Mouse (Mus musculus) c-Kit-positive CD71-positive TER-119-positive erythroid progenitor cells, embryonic 14.5 days (primary cell): ENCODE measurements around the gene Fhl3.
"Not testable (repeated sequence)": the region's sequence is repeated elsewhere in the genome, so short reads cannot be mapped to it uniquely, and the experiment has no call there.

Experiments used
- DNase-seq: peaks from one replicate; pipeline ENCODE4 v3.0.0-alpha.2; 2013; ENCODE audit warnings: low spot score

Fhl3 gene

DNA sequence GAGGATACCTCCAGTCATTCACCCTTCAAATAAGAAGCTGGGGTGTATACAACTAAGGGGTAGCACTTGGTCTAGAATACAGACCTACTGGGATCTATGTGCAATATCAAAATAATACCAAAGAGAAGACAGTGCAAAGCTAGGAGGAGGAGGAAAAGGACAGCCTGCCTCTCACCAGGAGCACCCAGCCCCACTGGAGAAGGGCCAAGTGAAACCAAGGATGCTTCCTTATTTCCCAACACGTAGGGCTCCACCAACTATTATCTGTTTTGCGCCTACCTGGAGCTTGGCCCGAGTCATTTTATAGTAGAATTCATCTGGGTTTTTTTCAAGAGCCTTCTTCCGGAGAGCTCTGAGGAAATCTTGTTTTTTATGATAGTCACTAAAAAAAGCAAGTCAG lies 17.0 kb upstream of the Fhl3 start:
- DNase-seq = no peak

DNA sequence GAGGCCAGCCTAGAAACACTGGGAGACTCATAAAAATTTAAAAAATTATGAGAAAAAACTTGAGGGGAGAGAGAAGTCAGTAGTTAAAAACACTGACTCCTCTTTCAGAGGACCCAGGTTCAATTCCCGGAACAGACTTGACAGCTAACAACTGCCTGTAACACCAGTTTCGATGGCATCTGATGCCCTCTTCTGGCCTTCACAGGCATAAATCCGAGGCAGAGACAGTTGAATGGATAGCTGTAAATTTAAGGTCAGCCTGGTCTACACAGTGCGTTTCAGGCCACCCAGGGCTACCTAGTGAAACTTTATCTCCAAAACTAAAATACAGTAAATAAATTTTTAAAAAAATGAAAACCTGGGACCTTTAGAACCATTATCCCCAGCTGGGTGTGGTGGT lies 15.5 kb upstream of the Fhl3 start:
- no peak for DNase-seq

DNA sequence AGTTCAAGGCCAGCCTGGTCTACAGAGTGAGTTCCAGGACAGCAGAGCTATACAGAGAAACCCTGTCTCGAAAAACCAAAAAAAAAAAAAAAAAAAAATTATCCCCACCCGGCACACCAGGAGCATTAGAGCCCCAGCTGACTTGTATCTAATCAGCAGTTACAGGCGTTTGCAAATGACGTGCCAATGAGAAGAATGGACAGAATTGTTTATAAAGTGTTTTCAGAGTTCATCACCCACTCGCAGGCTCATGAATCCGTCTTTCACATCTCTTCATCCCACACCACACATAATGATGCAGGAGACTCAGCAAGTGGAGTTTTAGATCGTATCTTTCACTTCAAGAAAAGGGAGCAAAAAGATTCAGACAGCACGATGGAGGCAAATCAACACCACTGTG lies 15.0 kb upstream of the Fhl3 start:
- no peak for DNase-seq

DNA sequence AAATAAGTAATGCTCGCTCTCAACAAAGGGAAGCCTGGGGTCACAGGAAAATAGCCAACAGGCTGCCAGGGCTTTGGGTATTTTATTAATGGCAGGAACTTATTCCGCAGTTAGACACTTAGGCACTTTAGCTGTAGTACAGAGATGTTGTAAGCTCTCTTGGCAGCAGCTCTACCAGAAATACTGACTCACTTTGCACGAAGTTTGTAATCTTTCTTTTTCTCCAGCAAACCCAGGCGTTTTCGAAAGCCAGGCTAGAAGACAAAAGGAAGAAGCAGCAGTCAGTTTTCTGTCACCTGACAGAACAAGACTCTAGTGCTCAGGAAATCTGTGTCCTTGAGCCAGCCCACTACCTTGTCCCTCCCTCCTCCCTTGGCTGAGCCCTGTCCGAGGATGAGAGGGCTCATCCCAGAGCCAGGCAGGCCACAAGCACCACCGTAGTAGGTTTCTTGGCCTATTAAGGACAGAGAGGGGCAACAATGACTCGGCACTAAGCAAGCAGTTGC lies 14.6 kb upstream of the Fhl3 start:
- DNase-seq = no peak

DNA sequence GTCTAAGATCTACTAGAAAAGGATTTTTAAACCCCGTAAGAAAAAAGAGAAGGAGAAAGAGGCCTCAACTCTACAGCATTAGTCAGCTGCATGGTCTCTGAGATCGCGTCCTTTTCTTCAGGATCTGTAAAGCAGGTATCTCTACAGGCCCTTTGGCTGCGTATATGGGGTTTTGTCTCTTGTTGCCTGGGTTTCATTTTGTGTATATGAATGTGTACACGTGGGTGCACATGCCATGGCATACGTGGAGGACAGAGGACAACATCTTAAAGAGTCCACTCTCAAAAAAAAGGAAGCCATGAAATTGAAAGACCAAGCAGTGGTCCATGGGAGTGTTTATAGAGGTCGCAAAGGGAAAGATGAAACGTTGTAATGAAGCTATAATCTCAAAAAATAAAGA lies 9.0 kb upstream of the Fhl3 start:
- no peak for DNase-seq

DNA sequence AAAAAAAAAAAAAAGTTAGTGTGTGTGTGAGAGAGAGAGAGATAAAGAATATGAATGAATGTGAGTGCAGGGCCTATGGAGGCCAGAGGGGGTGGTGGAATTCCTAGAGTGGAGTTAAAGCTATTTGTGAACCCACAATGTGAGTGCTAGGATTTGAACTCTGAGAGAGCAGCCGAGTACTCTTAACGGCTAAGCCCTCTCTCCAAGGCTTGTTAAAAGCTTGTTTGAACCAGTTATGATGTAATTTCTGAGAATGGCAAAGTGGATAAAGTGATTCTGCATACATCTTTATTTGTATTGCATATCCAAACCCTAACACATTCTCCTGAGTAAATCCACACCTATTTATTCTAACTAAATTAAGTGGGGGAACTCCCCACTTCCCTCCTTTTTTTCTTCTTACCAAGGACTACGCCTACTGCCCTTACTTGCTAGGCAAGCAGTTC lies 8.1 kb upstream of the Fhl3 start:
- DNase-seq = no peak

DNA sequence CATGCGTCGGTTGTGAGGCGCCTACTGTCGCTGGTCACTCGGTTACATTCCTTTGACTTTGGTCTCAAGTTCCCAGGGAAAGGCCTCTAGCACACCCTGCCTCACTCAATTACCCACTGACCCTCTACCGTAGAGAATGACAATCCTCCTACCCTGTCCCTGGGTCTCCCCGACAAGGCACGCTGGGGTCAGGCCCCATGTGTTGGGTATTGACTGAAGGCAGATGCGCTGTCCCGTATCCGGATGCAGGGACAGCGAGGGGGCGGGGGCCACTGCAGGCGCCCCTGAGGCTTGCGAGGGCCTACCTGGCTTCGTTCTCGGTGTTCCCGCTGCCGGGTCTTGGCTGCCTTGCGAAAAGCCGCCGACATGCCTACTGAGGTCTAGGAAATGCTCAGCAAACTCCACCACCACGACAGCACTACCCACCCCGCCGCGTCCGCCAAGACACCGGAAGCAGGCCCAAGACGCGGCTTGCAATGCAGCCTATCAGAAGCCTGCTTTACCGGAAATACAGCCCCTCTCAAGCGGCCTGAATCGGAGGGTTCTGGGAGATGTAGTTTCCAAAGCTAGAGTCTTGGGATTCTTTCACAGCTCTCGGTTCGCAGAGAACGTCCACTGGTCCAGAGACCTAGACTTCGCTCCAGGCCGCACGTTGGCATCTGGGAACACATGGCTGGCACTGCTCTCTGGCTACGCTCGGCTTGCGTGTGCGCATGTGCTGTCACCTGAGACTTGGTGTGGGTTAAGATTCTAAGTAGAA lies 7.2 kb upstream of the Fhl3 start, which contains the start of gene Utp11:
Utp11 (minus strand) TSS at position 466 of the 760 bp plus-strand sequence.
- peak; percentile 84 for DNase-seq

DNA sequence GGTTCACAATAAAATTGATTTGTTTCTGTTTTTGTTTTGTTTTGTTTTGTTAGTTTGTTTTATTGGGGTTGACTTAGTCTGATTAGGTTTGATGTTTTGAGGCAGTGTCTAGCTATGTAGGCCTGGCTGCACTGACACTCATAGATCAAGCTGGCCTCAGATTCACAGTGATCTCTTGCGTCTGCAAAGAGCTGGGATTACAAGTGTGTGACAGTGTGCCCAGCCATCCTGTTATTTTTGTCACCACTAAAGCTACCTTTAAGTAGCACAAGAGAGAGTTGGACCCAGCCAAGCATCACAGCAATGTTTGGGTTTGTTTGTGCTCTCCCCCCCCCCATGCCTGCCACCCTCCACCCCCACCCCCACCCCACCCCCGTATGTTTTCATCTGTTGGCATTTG lies 5.9 kb upstream of the Fhl3 start:
- no peak for DNase-seq

DNA sequence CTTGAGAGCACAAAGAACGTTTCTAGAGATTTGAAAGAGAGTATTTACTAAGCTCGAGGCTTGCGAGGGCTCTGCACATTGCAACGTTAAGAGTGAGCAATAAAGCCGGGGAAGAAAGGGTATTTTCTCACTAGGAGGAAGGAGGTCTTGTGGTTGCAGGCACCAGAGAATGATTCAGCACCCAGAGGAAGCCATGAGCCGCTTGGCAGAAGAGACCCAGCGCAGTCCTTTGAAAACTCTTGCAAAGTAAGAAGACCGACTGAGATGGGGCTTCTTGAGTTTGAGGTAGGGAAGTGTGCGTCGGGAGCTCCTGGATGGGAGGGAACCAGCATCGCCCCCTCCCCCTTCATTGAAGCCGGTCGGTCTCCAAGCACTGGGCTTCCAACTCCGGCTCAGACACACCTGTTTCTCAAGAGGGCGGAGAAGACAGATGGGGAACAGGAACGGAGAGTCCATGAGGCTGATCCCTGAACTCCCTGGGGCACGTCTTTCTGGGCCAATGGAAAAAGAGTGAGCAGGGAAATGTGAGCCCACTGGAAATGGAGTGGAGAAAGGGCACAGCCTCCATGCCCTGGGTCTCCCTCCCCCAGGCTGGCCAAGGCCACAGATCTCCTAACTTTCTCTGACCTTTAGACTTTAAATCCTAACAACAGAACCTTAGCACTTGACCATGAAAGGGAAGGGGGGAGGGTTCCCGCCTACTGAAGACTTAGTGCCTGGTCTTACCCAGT lies 4.5 kb upstream of the Fhl3 start:
- no peak for DNase-seq

DNA sequence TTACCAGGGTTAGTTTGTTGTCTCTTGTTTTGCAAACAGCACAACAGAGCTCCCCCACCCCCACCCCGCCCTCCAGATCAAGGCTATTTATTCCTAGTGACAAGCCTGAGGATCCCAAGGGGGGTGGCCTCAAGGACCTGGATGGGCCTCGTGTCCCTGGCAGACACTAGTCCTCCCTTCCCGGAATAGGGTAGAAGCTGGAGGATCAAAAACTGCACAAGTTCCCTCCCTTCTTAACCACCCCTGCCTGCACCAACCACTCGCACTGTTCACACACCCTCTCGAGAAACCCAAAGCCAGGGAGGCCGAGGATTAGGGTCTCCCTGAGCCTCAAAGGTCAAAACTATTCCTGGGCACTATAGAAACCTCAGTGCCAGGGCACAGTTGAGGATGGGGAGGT lies 710 bp upstream of the Fhl3 start:
- DNase-seq = no peak

DNA sequence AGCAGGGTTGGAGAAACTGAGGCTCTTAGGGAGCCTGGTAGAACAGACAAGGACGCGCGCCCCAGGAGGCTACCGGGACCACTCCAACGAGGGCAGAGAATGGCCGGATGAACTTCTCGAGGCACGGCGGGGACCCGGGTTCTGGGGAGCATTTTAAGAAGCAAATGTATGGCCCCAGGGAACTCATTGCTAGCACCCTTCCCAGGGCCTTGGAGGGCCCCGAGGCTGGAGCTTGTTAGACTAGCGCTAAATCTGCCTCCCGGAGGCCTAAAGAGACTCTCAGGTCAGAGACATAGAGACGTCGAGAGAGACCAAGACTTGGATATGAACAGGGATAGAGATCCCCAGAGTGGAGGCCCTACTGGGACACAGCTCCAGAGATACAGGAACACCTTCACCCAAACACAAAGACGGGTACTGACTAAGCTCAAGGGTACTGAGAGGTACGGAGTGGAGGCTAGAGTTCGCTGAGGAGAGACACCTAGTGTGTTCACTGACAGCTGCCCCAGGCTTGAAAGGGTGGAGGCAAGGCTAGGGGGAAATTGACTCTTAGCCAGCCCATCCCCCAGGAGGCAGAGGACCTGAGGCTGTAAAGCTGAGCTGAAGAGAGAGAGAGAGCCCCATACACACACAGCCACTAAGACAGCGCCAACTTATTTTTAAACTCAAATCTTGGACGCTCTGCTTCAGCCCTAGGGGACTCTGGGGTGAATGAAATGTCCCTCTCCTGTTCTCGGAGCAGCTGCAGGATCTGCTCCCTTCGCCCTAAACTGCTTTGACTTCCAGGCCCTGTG lies 748 bp downstream of the Fhl3 start:
- no peak for DNase-seq

DNA sequence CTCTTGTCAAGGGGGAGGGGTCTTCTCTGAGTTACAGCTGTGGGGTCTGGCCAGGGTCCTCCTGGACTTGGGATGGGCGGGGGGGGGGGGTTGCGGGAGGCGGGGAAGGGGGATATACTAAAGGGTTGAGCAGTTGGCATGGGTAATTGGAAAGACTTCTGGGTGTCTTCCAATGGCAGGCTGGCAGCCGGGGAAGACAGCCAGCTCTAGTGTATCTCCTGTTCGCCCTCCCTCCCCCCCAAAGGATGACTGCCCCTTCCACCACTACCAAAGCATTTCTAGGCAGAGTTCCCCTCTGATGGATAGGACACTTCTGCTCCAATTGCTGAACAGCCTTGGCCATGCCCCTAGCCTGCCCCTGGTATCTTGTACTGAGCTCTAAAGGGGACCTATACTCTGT lies 1.4 kb downstream of the Fhl3 start:
- DNase-seq = no peak

DNA sequence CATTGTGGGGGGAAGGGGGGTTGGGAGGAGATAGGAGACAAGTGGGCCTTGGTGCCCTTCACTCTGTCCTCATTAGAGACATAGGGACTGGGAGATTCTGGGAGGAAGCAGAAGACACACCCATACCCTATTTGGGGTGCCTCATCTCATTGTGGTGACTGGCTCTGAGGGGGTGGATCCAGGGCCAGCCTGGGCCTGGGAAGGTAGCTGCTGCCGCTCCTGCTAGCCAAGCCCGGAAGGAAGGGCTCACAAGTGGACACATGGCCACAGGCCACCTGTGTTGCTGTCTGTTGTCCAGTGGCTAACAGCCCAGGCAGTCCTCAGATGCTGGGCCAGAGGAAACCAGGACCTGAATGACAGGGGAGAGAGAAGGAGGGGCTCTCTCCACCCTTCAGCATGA lies 2.9 kb downstream of the Fhl3 start:
- no peak for DNase-seq

DNA sequence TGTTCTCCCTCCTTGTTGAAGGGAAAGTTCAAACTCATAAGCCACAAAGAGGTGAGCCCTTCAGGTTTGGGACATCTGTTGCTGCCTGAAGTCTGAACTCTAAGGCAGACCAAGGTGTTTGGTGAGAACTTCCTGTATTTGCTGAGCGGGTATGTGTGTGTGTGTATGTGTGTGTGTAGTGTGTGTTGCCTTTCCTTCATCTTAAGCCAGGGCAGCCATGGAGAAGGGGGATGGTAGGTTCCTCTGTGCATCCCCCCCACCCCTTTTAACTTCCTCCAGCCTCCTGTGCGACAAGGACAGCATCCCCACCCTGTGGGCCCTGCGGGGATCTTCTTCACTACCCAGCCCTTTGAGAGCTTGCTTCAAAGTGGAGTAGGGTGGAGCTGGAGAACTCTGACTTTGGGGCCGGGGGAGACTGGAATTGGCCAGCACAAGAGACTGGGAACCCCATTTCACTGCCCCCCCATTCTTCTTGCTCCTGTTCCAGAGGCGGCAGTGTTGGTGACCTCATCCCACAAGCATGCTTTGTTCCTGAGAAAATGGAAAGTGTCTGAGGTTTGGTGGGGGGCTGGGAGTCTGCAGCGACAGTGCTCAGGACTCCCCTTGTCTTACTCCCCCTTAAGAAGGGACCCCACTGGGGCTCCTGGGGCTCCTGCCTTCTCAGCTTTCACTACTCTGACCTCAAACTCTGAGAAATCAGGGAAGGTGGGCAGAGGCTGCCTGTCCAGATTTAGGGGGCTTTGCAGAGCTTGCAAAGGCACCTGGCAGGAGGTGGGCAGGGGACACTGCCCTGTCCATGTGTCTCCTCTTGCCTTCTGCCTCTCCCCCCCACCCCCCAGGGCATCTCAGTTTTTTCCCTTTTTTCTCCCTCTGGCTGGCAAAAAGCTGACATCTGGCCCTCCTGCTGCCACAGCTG lies 3.6 kb downstream of the Fhl3 start:
- no peak for DNase-seq

DNA sequence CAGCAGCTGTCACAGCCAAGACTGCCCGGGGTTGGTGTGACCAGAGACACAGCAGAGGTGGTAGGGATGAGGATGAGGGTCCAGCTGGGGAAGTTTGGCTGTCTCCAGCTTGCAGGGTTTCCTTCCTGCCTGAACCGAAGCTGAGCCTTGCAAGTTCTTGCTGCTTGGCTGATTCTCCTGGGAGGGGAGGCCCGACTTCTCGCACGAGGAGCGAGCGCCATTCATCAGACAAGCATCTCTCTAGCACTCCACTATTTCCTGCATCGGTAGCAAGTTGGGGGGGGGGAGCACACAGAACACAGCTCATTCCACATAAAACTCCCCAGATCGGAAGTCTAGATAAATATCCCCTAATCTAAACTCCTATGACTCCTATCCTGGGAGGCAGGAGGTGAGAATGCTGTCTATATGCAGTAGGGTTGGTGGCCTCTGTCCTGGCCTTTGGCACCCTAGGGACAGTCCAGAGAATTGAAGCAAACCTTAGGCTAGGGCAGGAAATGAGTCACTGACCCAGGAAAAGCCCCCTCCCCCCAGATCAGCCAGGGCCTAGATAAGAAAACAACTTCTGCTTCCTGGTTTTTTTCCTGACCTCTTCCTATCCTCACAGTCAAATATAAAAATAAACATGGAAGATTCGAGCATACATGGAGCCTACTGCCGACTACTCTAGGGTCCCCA lies 4.4 kb downstream of the Fhl3 start:
- no peak for DNase-seq

DNA sequence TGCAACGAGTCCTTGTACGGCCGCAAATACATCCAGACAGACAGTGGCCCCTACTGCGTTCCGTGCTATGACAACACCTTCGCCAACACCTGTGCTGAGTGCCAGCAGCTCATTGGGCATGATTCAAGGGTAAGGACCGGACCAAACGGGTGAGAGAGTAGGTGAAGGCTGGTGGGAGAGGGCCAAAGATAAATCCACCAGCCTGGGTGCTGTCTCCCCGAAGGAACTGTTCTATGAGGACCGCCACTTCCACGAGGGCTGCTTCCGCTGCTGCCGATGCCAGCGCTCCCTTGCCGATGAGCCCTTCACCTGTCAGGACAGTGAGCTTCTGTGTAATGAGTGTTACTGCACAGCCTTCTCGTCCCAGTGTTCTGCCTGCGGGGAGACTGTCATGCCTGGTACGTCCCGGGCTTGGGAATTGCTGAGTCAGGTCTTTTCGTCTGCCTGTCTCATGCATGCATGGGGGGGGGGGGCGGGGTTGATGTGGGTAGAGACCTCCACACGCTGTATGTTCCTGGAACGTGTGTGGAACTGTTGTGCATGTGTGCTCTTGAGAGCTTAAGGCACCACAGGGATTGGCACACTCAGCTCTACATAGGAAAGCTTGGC lies 5.3 kb downstream of the Fhl3 start:
- DNase-seq = no peak

DNA sequence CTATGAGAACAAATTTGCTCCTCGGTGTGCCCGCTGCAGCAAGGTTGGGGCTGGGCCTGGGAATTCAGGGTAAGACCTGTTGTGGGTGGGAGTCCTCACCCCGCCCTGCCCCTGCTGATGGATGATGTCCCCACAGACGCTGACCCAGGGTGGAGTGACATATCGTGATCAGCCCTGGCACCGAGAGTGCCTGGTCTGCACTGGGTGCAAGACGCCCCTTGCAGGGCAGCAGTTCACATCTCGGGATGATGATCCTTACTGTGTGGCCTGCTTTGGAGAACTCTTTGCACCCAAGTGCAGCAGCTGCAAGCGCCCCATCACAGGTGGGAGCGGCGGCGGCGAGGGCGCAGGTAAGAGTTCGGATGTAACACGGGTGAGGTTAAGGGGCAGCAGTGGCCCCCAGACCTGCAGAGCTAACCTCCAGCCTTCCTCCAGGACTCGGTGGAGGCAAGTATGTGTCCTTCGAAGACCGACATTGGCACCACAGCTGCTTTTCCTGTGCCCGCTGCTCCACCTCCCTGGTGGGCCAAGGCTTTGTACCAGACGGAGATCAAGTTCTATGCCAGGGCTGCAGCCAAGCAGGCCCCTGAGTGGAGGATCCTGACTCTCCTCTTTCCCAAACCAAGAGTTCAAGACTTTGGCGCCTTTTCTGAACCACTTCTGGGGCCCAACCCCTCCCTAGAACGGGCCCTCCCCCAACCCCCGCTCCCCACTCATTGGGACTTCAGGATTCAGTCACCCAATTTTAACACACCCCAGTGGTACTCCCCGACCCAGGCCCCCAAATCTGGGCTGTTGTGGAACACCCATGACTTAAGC lies 7.1 kb downstream of the Fhl3 start:
- not testable (repeated sequence) for DNase-seq

DNA sequence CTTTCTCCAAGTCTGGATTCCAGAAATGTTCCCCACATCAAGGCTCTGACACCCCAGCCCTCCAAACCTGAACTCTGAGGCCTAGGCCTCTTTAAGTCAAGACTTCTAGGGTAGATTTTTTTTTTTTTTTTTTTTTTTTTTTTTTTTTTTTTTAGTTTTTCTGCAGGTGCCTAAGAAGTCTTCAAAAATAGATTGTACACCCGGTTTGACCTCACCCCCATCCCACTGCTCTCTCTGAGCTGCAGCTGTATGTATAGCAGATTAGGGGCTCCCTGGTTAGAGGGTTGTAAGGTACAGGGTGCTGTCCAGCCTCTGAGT lies 7.7 kb downstream of the Fhl3 start:
- not testable (repeated sequence) for DNase-seq
